Mouse (Mus musculus) MEL (cell line): ENCODE results near the gene Fastk. TPM values are rescaled to one million over a fixed set of nuclear protein-coding genes. Genes with fewer than 3 reads are reported as not detected.

Experiments
- DNase-seq: peaks from one replicate; pipeline ENCODE4 v3.0.0; 2011; ENCODE audit warnings: low read depth, low spot score
- H3K27ac ChIP-seq: 2 replicates; pipeline ENCODE4 v1.5.1; 2012; ENCODE audit warnings: low read depth, mild to moderate bottlenecking, control low read depth, low read length, moderate library complexity; ENCODE audit not compliant: control insufficient read depth
- H3K27me3 ChIP-seq, 2 experiments: fragments of 150-350 bp in 1 of 2; sonication (generic) in 1 of 2; 2 replicates each; pipeline ENCODE4 v1.6.1; 2012; ENCODE audit warnings: low read length in 2 of 2, mild to moderate bottlenecking in 2 of 2, improper control_type of control experiment in 1 of 2, moderate library complexity in 1 of 2; ENCODE audit not compliant: insufficient read depth in 2 of 2, control insufficient read depth in 1 of 2
- H3K36me3 ChIP-seq, 2 experiments: 2 replicates each; pipeline ENCODE4 v1.6.1; 2012 to 2014; ENCODE audit warnings: low read length in 2 of 2, improper control_type of control experiment in 1 of 2, inconsistent platforms in 1 of 2, mild to moderate bottlenecking in 1 of 2; ENCODE audit not compliant: insufficient read depth in 2 of 2, control insufficient read depth in 1 of 2
- H3K4me1 ChIP-seq, 2 experiments: fragments of 150-350 bp in 1 of 2; sonication (generic) in 1 of 2; 2 replicates each; pipeline ENCODE4 v1.6.1; 2012; ENCODE audit warnings: low read length in 2 of 2, improper control_type of control experiment in 1 of 2, mild to moderate bottlenecking in 1 of 2; ENCODE audit not compliant: insufficient read depth in 2 of 2, control insufficient read depth in 1 of 2
- H3K4me3 ChIP-seq, 2 experiments: fragments of 150-350 bp in 1 of 2; sonication (generic) in 1 of 2; 2 replicates each; pipeline ENCODE4 v1.5.1; 2012; ENCODE audit warnings: low read depth in 2 of 2, low read length in 2 of 2, mild to moderate bottlenecking in 2 of 2, moderate library complexity in 2 of 2, control low read depth in 1 of 2, improper control_type of control experiment in 1 of 2; ENCODE audit not compliant: control insufficient read depth in 1 of 2, insufficient read depth in 1 of 2
- H3K79me2 ChIP-seq: 2 replicates; pipeline ENCODE4 v1.6.1; 2012; ENCODE audit warnings: mild to moderate bottlenecking, low read length, moderate library complexity; ENCODE audit not compliant: control insufficient read depth, poor library complexity, insufficient read depth
- H3K9ac ChIP-seq: 2 replicates; pipeline ENCODE4 v1.6.1; 2012; ENCODE audit warnings: low read depth, mild to moderate bottlenecking, control low read depth, low read length, moderate library complexity; ENCODE audit not compliant: control insufficient read depth, poor library complexity, severe bottlenecking
- H3K9me3 ChIP-seq: fragments of 150-350 bp; sonication (generic); replicated peaks from 2 replicates; pipeline ENCODE4 v1.6.1; 2012; ENCODE audit warnings: mild to moderate bottlenecking, low read length, improper control_type of control experiment, moderate library complexity; ENCODE audit not compliant: insufficient read depth
- CHD1 ChIP-seq: IDR thresholded peaks from 2 replicates; pipeline ENCODE4 v1.6.1; 2012; ENCODE audit warnings: low read depth, mild to moderate bottlenecking, inconsistent platforms, low read length, improper control_type of control experiment
- CHD2 ChIP-seq: IDR thresholded peaks from 2 replicates; pipeline ENCODE4 v1.6.1; 2011; ENCODE audit warnings: low read length, improper control_type of control experiment
- CTCF ChIP-seq, 3 experiments: IDR thresholded peaks in 2 of 3; conservative IDR thresholded peaks in 1 of 3; 2 replicates each; pipeline ENCODE4 v1.5.1; 2011 to 2012; ENCODE audit warnings: low read length in 3 of 3, low read depth in 2 of 3, mild to moderate bottlenecking in 2 of 3, improper control_type of control experiment in 1 of 3, inconsistent platforms in 1 of 3, mixed read lengths in 1 of 3, moderate library complexity in 1 of 3; ENCODE audit not compliant: control insufficient read depth in 1 of 3, insufficient read depth in 1 of 3, poor library complexity in 1 of 3, severe bottlenecking in 1 of 3
- E2F4 ChIP-seq: IDR thresholded peaks from 2 replicates; pipeline ENCODE4 v1.6.1; 2011; ENCODE audit warnings: low read depth, low read length, improper control_type of control experiment, borderline replicate concordance
- ELF1 ChIP-seq: IDR thresholded peaks from 2 replicates; pipeline ENCODE4 v1.6.1; 2014; ENCODE audit warnings: low read depth, mild to moderate bottlenecking, inconsistent platforms, low read length, improper control_type of control experiment, moderate library complexity
- EP300 ChIP-seq, 2 experiments: IDR thresholded peaks; 2 replicates each; pipeline ENCODE4 v1.6.1; 2011; ENCODE audit warnings: improper control_type of control experiment in 2 of 2, low read length in 2 of 2, low read depth in 1 of 2, mild to moderate bottlenecking in 1 of 2
- ETS1 ChIP-seq: IDR thresholded peaks from 2 replicates; pipeline ENCODE4 v1.6.1; 2012; ENCODE audit warnings: low read depth, mild to moderate bottlenecking, inconsistent platforms, low read length, improper control_type of control experiment, moderate library complexity
- GABPA ChIP-seq: IDR thresholded peaks from 2 replicates; pipeline ENCODE4 v1.6.1; 2012; ENCODE audit warnings: low read depth, mild to moderate bottlenecking, inconsistent platforms, low read length, improper control_type of control experiment, moderate library complexity
- JUND ChIP-seq: IDR thresholded peaks from 2 replicates; pipeline ENCODE4 v1.6.1; 2011; ENCODE audit warnings: low read depth, mild to moderate bottlenecking, improper control_type of control experiment, low read length
- KAT2A ChIP-seq: conservative IDR thresholded peaks from 2 replicates; pipeline ENCODE4 v1.6.1; 2012; ENCODE audit warnings: low read depth, low read length, improper control_type of control experiment, inconsistent platforms
- MAFK ChIP-seq: IDR thresholded peaks from 2 replicates; pipeline ENCODE4 v1.6.1; 2011; ENCODE audit warnings: low read depth, mild to moderate bottlenecking, low read length, improper control_type of control experiment, borderline replicate concordance
- MAX ChIP-seq: IDR thresholded peaks from 2 replicates; pipeline ENCODE4 v1.6.1; 2011; ENCODE audit warnings: low read length, improper control_type of control experiment
- MAZ ChIP-seq: IDR thresholded peaks from 2 replicates; pipeline ENCODE4 v1.6.1; 2012; ENCODE audit warnings: low read depth, mild to moderate bottlenecking, inconsistent platforms, low read length, improper control_type of control experiment
- MEF2A ChIP-seq: IDR thresholded peaks from 2 replicates; pipeline ENCODE4 v1.6.1; 2014; ENCODE audit warnings: low read depth, mild to moderate bottlenecking, inconsistent platforms, low read length, improper control_type of control experiment; ENCODE audit not compliant: poor library complexity, insufficient replicate concordance, severe bottlenecking; ENCODE audit errors: extremely low read depth
- MXI1 ChIP-seq: IDR thresholded peaks from 2 replicates; pipeline ENCODE4 v1.6.1; 2011; ENCODE audit warnings: mild to moderate bottlenecking, low read depth, low read length, improper control_type of control experiment
- MYB ChIP-seq: IDR thresholded peaks from 2 replicates; pipeline ENCODE4 v1.6.1; 2011; ENCODE audit warnings: mild to moderate bottlenecking, low read depth, low read length, improper control_type of control experiment
- NELFE ChIP-seq: IDR thresholded peaks from 2 replicates; pipeline ENCODE4 v1.6.1; 2011; ENCODE audit warnings: low read depth, low read length, improper control_type of control experiment
- RCOR1 ChIP-seq: IDR thresholded peaks from 2 replicates; pipeline ENCODE4 v1.6.1; 2012; ENCODE audit warnings: low read depth, mild to moderate bottlenecking, inconsistent platforms, low read length, improper control_type of control experiment
- SMC3 ChIP-seq: IDR thresholded peaks from 2 replicates; pipeline ENCODE4 v1.6.1; 2011; ENCODE audit warnings: low read depth, low read length, improper control_type of control experiment
- TAL1 ChIP-seq: IDR thresholded peaks from 2 replicates; pipeline ENCODE4 v1.6.1; 2012; ENCODE audit warnings: mild to moderate bottlenecking, inconsistent platforms, low read length, moderate library complexity, mixed read lengths
- TBP ChIP-seq: IDR thresholded peaks from 2 replicates; pipeline ENCODE4 v1.8.0; 2011; ENCODE audit warnings: low read depth, low read length, improper control_type of control experiment
- UBTF ChIP-seq: IDR thresholded peaks from 2 replicates; pipeline ENCODE4 v1.6.1; 2012; ENCODE audit warnings: low read depth, mild to moderate bottlenecking, inconsistent platforms, low read length, improper control_type of control experiment, moderate library complexity, borderline replicate concordance; ENCODE audit not compliant: insufficient read depth
- USF1 ChIP-seq: IDR thresholded peaks from 2 replicates; pipeline ENCODE4 v1.6.1; 2014; ENCODE audit warnings: low read depth, mild to moderate bottlenecking, inconsistent platforms, low read length, improper control_type of control experiment, moderate library complexity
- USF2 ChIP-seq, 2 experiments: IDR thresholded peaks; 2 replicates each; pipeline ENCODE4 v1.6.1; 2011 to 2012; ENCODE audit warnings: improper control_type of control experiment in 2 of 2, low read length in 2 of 2, borderline replicate concordance in 1 of 2, inconsistent platforms in 1 of 2, low read depth in 1 of 2, mild to moderate bottlenecking in 1 of 2; ENCODE audit not compliant: insufficient read depth in 1 of 2
- ZC3H11A ChIP-seq: IDR thresholded peaks from 2 replicates; pipeline ENCODE4 v1.6.1; 2012; ENCODE audit warnings: low read depth, mild to moderate bottlenecking, inconsistent platforms, low read length, improper control_type of control experiment
- ZMIZ1 ChIP-seq: IDR thresholded peaks from 2 replicates; pipeline ENCODE4 v1.6.1; 2012; ENCODE audit warnings: low read depth, mild to moderate bottlenecking, inconsistent platforms, low read length, improper control_type of control experiment, moderate library complexity
- ZNF384 ChIP-seq: IDR thresholded peaks from 2 replicates; pipeline ENCODE4 v1.6.1; 2012; ENCODE audit warnings: low read depth, mild to moderate bottlenecking, inconsistent platforms, low read length, improper control_type of control experiment
- polyA plus RNA-seq, 2 experiments: library from polyadenylated mRNA; stranded (reverse) in 1 of 2; unstranded in 1 of 2; fragments of >175 nt in 1 of 2; fragments of >200 nt in 1 of 2; gene quantifications; 2 replicates each; pipeline versions ENCODE4 v1.2.1 to v1.2.4; 2012; ENCODE audit warnings: low replicate concordance in 2 of 2, low read depth in 1 of 2; ENCODE audit not compliant: insufficient read length in 2 of 2, insufficient read depth in 1 of 2, missing spikeins in 1 of 2
- total RNA-seq: library from RNA; depleted of rRNA; stranded (reverse); fragments of 300-350 nt; gene quantifications from 2 replicates; pipeline ENCODE4 v1.2.3, GENCODE M21; 2012

The Fastk gene
- total and polyA plus RNA-seq, 3 experiments, result 111 to 273 (median 228) TPM

DNA sequence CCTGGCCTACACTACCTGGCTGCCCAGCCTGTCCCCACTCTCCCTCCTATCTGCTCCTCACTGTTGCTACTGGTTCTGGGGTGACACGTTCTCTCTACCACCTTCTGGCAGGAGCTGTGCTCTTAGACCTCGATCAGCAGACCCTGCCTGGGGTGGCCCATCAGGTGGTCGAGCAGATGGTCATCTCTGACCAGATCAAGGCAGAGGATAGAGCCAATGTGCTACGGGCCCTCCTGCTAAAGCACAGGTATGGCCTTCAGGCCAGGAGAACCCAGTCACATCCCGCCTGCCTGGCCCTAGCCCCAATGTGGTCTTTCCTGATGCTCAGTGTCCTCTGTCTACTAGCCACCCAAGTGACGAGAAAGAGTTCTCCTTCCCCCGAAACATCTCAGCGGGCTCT, 11.1 kb downstream of the Fastk start:
- TF ChIP-seq USF1 (no peak), GABPA (no peak), ELF1 (no peak), USF2 (IDR thresholded peaks at IDR 0.05; ENCODE audit: borderline replicate concordance in 1 of 2, insufficient read depth in 1 of 2, low read depth in 1 of 2, low read length in 2 of 2) (no peak), MAFK (no peak), EP300 (IDR thresholded peaks at IDR 0.05; ENCODE audit: low read depth in 1 of 2, low read length in 2 of 2) (no peak), JUND (no peak), MAZ (no peak), TBP (no peak), E2F4 (no peak), UBTF (no peak), MYB (no peak), NELFE (no peak), ZNF384 (no peak), CHD2 (no peak), SMC3 (no peak), CTCF (IDR thresholded peaks at IDR 0.05 in 2 of 3, conservative IDR thresholded peaks at IDR 0.05 in 1 of 3; ENCODE audit: control insufficient read depth in 1 of 3, insufficient read depth in 1 of 3, low read depth in 2 of 3, low read length in 3 of 3, poor library complexity in 1 of 3, severe bottlenecking in 1 of 3) (no peak)
- TF ChIP-seq, all 39 proteins: peak for 0
- Histone ChIP-seq H3K27ac (no peak overlapping the region), H3K36me3 (peaks cover 0 to 2% of the 10 kb centered on the region in 2 experiments; a peak in 2 of 4 replicates), H3K9ac (no peak overlapping the region), H3K27me3 (no peaks in the 10 kb centered on the region), H3K4me1 (no peaks in the 10 kb centered on the region), H3K79me2 (no peaks in the 10 kb centered on the region), H3K9me3 (no peaks in the 10 kb centered on the region), H3K4me3 (no peak overlapping the region)
- no peak for DNase-seq

DNA sequence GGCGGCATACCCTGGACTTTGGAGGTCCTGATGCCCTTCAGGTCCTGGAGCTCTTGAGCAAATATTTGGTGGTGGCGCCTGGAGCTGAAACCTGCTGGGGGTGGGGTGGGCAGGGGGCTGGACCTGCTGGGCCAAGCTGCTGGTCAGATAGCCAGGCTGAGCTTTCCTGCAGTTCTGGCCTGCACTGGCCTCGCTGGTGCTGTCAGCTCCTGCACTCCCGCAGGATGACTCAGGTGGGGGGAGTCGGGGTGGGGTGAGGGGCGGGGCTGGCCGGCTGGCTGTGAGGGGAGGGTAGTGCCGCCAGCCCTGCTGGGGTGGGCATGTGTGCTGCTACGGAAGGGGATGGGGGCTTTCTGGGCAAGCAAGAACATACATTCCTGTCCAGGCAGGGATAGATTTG, 16.5 kb downstream of the Fastk start:
- Histone ChIP-seq H3K79me2 (peaks cover 14% of the 10 kb centered on the region), H3K4me1 (peaks cover 6 to 17% of the 10 kb centered on the region in 2 experiments), H3K9me3 (no peaks in the 10 kb centered on the region), H3K36me3 (peaks cover 2 to 15% of the 10 kb centered on the region in 2 experiments), H3K9ac (no peak overlapping the region), H3K4me3 (no peak overlapping the region), H3K27me3 (no peaks in the 10 kb centered on the region), H3K27ac (no peak overlapping the region)
- TF ChIP-seq TAL1 (no peak), MEF2A (no peak), USF1 (no peak), MXI1 (no peak), CHD1 (no peak), MAFK (no peak), ZNF384 (no peak), SMC3 (no peak), KAT2A (no peak), ETS1 (no peak), ZC3H11A (no peak), ZMIZ1 (no peak), MAX (no peak), JUND (no peak), CHD2 (no peak), NELFE (no peak), RCOR1 (no peak), MAZ (no peak), E2F4 (no peak)
- no peak for DNase-seq
